Mouse (Mus musculus): ENCODE measurements around the gene St3gal5.
A peak's percentile ranks its signal among the peaks of the same experiment; 100 is the strongest.
"Not testable (repeated sequence)": the region's sequence is repeated elsewhere in the genome, so short reads cannot be mapped to it uniquely, and the experiment has no call there.

The St3gal5 gene

DNA sequence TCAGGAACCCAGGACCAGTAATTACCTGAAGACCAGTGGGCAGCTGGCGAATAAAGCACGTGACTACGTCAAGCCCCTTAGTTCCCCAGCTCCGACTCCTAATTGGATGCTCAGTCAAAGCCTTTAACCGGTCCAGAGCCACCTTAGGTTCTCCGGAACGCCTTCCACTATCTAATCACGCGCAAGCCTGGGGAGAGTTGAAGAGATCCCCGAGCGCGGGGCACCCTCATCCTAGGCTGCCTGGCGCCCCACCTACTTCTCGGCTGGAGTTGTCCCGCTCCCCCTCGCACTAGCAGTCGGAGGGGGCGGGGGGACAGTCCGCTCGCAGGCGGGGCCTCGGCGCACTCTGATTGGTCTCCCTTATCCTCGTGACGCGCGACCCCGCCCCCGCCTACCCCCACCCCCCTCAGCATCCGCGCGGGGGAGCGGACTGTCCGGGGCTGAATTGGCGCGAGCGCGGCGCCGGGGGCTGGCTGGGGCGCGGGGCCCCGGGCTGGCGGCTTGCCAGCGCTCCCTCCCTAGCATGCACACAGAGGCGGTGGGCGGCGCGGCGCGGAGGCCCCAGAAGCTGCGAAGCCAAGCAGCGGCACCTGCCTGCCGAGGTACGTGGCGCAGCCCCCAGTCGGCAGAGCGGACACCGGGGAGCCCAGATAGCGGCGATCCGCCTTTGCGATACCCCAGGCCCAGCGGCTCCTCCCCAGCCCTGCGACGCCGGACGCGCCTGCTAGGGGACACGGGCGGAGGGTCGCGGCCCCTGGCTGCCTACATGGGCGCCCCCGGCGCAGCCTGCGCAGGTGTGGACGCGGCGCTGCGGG is at the start of gene St3gal5:
TSS of gene St3gal5 (plus strand) at position 412 of the 815 bp plus-strand sequence.
- peak; percentile 87 for DNase-seq (ENCODE audit: extremely low read depth, insufficient read length, low spot score)

DNA sequence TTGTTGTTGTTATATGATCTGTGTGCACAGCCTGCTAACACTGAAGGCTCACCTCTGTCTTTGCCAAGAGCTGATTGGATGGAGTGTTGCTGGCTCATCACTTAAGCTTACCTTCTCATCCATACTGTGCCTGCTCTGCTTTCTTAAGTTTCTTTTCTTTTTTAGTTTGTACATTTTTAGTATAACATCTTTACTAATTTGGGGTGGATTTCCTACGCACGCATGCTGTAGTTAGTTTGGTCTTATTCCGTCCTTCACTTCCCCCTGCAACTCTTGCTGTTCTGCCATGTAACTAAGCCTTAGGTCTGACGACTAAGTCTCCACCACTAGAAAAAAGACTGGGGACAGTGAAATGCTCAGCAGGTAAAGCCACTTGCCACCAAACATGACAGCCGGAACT is 48.7 kb upstream of the St3gal5 start:
- DNase-seq (ENCODE audit: extremely low read depth, insufficient read length, low spot score): no peak

DNA sequence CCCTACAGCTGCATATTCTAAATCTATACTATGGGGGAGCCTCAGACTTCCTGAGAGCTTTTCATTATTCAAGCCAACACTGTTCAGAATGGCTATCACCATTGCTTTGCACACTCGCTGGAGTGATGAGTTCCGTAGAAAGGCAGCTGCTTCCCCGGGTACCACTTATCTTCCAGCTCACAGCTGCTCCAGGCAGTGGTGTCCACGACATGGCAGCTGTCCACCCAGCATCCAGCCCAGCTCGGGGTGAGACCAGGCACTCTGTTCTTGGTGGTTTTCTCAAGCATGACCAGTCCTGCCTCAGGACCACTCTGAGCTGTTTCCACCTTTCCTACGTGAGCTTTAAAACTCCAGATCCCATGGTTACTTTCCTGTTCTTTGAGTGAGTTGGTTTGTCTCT is 47.5 kb upstream of the St3gal5 start:
- DNase-seq (ENCODE audit: extremely low read depth, insufficient read length, low spot score): no peak

DNA sequence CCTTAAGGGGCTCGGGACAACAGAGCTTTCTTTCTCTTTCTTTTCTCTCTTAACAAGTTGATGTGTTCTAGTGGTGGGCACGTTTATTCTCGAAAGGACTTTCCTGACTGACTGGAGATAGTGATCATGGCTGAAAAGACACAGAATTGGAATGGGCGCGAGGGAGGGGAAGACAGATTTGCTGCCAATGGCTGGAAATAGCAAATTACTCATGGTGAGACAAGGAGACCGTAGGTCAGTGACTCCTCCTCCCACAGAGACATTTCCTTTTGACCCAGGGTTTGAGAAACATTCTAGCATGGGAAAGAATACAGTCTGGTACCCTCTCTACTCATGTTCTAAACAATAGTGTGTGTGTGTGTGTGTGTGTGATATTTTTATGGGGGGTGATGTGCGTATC is 46.6 kb upstream of the St3gal5 start:
- peak; percentile 26 for DNase-seq (ENCODE audit: extremely low read depth, insufficient read length, low spot score)

DNA sequence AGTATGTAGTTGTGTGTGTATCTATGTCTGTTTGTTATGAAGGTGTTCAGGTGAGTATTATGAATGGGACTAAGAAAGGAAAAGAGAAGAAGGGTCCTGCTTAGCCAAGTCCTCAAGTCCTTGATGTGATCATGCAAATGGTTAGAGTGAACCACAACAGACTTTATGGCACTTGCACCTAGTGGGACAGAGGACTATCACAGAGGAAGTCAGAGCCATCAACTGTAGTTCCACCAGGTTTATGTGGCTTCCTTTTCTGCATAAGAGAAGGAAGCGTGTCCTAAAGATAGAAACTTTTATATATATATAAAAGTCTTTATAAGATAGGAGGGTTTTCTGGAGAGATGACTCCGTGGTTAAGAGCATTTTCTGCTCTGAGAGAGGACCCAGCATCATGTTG is 46.1 kb upstream of the St3gal5 start:
- DNase-seq (ENCODE audit: extremely low read depth, insufficient read length, low spot score): peak; percentile 17

DNA sequence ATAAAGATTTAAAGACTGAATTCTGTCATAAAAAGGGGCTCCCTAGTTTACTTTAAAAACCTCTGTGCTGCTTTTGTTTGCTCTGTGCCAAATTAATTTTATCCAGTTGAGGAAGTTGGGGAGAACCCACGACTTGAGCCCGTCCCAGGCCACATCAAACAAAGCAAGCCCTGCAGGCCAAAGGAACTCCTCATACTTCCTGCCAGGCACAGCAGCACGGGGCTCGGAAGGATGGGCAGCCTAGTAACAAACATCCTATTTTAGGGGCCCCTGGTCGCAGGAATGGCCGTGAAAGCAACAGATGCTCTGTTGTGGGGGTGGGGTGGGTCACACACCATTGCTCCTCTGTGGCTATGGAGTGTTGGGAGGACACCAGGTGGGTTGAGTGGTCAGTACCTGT is 45.6 kb upstream of the St3gal5 start:
- DNase-seq (ENCODE audit: extremely low read depth, insufficient read length, low spot score): peak; percentile 30

DNA sequence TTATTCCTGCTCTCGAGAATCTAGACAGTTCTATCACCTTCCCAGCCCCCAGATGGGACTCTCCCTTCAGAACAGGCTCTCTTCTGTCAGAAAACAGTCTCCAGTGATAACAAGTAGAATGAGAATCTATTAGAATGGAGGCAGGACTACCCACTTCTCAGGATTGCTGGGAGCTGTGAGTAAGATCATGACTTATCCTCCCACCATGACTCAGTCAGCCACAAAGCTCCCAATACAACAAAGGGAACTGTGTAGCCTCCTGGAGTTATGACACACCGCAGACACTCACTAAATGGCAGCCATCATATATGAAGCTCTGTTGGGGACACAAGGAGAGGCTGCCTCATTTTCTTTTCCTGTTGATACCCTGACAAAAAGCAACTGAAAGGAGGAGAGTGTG is 40.8 kb upstream of the St3gal5 start:
- DNase-seq (ENCODE audit: extremely low read depth, insufficient read length, low spot score): peak; percentile 76

DNA sequence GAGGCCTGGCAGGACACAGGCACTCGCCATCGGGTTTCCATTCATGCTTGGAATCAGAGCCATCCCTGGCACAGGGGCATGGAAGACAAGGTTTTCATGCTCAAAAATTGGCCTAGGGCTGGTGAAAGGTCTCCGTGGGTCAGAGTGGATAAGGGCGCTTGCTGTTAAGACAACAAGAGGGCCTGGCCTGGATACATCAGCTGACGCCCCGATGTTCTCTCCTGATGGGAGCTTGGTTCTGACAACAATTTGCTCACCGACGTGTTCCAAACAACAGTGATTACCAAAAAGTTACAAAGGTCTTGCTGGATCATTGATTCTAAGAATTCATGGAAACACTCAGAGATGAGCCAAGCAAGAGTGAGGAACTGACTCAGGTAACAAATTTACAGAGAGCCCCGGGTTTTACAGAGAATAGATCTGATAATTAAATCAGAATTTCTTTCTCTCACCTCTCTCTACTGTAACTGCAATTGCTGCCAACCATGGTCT is 38.9 kb upstream of the St3gal5 start:
- DNase-seq (ENCODE audit: extremely low read depth, insufficient read length, low spot score): no peak

DNA sequence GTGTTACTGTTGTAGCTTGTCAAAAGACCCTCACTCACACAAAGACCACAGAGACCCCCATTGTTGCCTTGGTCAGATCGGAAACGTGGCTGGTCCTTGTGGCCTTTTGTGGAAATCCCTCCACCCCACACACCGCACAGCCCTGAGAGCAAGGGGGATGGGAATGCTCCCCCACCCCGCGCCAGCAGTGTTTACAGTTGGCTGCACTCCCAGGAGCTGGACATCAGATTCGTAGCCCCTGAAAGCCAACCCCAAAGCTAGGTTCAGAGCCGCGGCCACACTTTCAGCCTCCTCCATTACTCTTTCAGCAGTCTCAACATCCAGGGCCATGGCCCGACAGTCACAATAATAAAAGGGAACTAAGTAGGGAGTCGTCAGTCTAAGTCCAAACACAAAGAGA is 36.7 kb upstream of the St3gal5 start:
- DNase-seq (ENCODE audit: extremely low read depth, insufficient read length, low spot score): not testable (repeated sequence)

DNA sequence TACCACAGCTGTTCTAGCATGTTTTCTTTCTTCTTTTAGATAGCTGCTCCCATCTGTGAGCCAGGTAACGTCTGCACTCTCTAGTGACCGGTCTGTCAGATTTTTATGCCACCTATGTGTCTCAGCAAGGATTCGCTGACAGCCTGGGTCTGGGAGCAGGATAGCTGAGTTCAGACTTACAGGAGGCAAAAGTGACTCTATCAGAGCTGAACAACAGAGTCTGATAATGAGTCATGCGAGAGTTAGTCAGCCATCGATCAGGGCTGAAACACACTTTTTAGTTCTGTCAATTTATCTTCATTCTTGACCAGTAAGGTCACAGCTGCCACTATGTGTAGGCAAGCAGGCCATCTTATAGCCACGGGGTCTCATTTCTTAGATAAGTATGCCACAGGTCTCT is 33.7 kb upstream of the St3gal5 start:
- no peak for DNase-seq (ENCODE audit: extremely low read depth, insufficient read length, low spot score)

DNA sequence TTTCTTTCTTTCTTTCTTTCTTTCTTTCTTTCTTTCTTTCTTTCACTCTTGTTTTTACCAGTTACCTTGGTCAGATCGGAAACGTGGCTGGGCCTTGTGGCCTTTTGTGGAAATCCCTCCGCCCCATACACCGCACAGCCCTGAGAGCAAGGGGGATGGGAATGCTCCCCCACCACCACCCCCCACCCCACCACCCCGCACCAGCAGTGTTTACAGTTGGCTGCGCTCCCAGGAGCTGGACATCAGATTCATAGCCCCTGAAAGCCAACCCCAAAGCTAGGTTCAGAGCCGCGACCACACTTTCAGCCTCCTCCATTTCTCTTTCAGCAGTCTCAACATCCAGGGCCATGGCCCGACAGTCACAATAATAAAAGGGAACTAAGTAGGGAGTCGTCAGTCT is 31.4 kb upstream of the St3gal5 start:
- DNase-seq (ENCODE audit: extremely low read depth, insufficient read length, low spot score): no peak

DNA sequence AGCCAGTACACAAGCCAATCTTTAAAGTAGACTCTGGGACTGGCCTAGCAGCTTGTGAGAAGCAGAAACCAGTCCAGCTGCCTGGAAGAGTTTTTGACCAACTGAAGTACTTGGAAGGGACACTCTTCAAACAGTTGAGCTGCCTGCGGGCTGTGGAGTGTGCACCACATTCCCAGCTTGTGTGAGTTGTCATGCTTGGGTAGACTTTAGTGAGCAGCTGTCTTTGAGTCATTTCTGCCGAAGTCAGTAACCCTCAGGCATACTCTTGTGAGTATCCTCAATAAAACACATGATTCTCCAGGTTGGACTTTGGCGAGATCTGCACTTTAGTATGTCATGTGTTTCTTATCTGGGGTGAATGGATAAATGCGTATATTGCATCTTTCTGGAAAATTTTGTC is 29.0 kb upstream of the St3gal5 start:
- DNase-seq (ENCODE audit: extremely low read depth, insufficient read length, low spot score): no peak

DNA sequence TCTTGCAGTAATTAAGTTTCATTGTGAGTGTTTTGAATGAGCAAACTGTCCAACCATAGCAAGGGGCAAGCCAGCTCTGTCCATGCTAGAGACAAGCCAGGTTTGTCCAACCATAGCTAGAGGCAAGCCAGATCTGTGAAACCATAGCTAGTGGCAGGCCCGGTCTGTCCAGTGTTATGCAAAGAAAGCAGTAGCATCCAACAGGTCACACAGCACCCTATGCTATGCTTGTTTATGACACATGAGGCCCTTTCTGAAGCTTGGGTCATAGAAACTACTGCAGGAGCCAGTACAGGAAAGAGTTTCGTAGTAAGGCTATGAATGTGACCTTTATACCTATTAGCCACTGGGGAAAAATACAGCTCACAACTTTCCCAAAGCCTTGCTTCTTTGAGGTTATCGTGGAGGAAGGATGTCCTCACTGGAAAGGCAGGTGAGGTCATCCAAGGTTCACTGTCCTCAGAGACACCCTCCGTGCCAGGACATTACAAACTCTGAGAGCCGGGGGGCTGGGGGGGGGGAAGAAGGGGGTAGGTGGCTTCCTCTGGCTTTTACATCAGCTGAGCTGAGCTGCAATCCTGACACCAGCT is 26.0 kb upstream of the St3gal5 start:
- no peak for DNase-seq (ENCODE audit: extremely low read depth, insufficient read length, low spot score)

DNA sequence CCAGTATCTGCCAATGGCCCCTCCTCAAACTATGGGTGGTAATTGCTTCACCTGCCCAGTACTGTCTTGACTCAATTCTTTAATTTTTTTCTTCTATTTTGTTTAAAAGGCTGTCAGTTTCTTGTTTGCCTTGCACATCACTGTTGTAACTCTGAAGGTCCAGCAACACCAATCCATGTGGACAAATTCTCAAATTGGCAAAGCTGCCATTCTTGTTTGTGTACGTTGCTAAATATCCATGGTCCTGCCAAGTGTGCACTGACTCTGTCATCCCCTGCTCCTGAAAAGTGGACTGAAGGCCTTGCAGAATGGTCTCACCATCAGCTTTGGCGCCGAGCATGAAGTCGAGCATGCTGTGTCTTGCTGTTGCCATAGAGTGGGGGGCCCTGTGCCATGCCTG is 23.6 kb upstream of the St3gal5 start:
- DNase-seq (ENCODE audit: extremely low read depth, insufficient read length, low spot score): no peak

DNA sequence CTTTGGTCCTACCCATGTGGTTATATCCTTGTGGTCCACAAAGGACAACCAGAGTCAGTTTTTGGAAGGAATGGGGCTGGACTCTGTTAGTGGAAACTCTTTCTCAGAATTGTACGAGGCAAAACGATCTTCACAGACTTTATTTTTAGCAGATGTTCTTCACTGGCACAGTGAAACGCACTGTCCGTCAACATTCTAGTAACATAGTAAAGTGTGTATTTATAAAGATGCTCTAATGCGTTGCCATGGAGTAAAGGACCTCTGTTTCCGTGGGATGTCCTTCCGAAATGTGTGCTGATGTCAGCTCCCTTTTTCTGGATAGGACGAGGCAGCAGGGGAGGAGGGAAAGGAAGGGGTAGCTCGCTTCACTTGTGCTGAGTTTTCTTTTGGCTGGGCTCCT is 20.9 kb upstream of the St3gal5 start:
- DNase-seq (ENCODE audit: extremely low read depth, insufficient read length, low spot score): no peak

DNA sequence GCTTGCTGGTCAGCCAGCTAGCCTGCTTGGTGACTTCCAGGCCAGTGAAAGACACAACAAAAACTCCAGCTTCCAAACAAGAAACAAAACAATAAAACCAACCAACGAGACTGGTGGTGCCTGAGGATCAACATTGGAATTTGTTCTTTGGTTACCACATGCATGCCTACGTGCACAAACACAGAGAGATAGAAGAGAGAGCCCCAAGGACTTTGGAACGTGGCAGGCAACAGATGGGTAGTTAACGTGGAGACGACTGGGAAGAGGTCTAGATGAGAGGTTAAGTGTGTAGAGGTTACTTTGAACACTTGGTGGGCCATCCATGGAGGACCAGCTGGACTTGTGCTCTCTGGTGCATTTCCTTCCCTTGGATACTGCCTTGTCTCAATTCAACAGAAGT is 19.2 kb upstream of the St3gal5 start:
- no peak for DNase-seq (ENCODE audit: extremely low read depth, insufficient read length, low spot score)

DNA sequence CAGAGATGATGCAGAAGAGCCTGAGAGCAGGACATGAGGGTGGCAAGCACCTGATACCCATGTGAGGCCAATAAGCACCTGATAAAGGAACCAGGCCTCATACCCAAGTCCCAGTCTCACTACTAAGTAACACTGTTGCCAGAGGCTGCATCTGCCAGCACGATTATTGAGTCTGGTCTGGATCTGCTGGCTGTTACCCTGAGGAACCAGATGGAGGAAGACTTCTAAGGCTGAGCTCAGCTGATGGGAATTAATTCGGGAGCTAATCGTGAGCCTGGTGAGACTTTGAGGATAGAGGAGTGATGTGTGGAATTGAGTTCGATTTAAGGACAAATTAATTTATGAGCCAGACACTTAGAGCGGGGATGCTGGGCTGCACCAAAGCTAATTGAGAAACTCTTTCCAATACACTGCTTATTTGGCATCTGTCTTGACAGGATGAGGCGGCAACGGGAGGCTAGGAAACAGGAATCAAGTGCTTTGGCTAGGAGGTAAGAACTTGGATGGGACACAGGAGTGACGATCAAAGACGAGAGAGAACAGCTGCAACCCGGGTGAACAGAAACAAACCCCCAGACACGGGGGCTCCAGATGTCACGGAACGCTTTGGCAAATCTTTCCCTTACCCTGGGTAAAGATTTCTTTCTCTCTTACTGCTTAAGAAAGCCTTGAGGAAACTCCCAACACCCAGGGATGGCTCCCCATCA is 15.9 kb upstream of the St3gal5 start:
- DNase-seq (ENCODE audit: extremely low read depth, insufficient read length, low spot score): no peak

DNA sequence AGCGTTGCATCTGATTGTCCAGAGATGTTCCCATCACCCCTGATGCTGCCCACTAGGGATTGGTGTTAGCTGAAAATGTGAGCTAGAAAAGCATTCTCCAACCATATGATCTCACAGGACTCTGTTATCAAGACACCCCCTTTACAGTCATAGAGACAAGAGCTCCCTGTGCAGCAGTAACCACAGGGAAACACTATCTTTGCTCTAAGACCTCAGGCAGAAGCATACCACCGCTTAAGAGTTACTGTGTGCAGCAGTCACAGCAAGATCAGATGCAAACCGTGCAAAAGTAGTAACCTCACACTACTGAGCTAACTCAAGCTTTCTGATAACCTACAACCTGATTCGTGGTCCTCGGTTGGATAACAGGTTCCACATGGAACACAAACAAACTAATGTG is 10.0 kb upstream of the St3gal5 start:
- no peak for DNase-seq (ENCODE audit: extremely low read depth, insufficient read length, low spot score)

DNA sequence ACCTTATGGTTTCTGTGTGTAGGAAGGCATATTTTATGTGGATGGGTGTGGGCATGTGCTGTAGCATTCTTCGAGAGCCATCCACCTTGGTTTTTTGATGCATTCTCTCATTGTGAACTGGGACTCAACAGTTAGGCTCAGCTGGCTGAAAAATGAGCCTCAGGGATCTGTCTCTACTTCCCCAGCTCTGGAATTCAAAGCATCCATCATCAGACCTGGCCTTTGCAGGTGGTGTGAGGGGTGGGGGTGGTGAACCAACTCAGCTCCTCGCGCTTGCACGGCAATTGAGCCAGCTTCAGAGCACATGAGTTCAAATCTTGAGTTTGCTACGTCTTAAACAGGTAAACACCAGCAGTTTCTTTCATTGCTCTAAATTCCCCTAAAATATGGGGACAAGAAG is 7.5 kb upstream of the St3gal5 start:
- DNase-seq (ENCODE audit: extremely low read depth, insufficient read length, low spot score): no peak

DNA sequence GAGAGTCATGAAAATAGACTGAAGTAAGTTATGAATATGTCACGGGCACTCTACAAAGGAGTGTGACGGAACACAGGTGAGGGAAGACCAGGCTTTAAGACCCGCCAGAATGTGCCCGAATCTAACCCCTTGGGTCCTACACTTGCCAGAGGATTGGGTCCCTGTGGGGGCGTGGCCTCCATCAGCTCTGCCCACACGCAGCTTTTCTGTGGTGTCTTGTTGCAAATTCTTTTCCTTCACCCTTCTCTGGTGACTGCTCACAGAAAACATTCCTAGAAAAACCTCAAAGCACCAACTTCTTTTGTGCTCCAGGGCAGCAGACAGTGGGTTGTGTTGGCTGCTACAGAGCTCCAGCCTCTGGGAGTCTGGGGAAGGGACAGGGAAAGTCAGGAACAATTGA is 6.4 kb upstream of the St3gal5 start:
- DNase-seq (ENCODE audit: extremely low read depth, insufficient read length, low spot score): peak; percentile 53

DNA sequence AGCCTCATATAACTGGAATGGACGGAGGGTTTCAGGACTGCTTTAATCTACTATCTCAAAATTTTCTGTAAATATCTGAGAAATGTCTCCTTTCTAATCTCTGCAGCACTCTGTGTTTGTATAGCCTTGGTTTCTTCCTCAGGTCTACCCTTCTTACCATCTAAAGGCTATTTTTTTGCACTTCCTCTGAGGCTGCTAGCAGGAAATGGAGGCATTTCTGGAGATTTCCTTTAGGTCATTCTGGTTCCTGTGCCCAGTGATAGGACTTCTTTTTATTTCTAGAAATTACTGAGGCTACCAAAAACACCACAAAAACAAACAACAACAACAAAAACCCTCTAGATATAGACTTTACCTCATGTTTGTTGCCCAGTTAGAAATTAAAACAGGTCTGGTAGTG is 4.3 kb upstream of the St3gal5 start:
- DNase-seq (ENCODE audit: extremely low read depth, insufficient read length, low spot score): no peak

DNA sequence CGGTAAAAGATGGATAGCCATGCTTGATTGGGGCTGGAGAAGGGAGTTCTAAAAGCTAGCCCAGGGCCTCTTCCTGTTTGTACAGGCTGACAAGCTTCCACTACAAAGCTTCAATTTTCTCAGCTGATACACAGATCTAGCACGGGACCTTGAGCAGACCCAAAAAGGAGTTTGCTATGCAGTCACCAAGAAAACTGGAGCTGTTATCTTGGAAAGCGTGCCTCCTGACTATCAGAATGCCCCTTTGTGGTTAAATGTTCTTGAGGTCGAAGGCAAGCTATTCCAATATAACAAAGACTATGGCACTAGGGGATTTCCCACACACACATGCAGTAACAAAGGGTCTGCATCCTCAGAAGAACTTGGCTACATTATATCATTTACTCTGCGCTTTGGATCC is 1.2 kb upstream of the St3gal5 start:
- no peak for DNase-seq (ENCODE audit: extremely low read depth, insufficient read length, low spot score)
